Mouse (Mus musculus): ENCODE data around the gene Zfp687.

Zfp687 gene

DNA sequence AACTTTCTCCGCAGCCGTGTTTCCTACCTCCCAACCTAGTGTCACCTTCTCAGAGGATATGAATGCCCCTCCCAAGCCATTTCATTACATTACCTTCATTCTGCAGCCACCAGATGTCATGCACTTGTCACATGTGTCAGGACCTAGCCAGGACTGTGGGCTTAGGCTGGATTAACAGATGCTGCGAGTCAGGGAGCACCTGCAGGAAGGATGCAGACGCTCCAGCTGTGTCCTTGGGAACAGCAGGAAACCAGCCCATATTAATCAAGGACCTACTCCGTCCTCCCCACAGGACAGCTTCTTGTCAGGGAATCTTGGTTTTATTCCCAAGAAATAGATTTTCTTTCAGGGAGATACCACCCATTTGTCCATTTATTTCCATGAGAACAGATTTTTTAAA lies 54.9 kb downstream of the Zfp687 start:
- no peak for DNase-seq

DNA sequence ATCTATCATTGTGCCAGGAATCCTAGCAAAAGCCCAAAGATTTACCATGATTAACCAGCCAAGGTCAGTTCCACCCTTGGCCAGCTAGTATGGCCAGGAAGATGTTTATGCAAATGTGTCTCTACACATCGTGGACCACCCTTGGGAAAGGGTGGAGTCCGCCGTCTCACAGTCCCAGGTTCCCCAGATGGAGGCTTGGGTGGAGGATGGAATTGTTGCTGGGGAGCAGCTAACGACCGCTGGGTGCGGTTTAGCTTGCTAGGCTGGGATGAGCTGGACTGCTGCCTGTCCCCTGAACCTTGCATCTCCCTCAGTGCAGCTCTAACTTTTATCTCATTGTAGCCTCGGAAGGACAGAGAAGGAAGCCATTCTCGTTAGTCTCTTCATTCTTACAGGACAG lies 55.4 kb downstream of the Zfp687 start:
- DNase-seq, result no peak

DNA sequence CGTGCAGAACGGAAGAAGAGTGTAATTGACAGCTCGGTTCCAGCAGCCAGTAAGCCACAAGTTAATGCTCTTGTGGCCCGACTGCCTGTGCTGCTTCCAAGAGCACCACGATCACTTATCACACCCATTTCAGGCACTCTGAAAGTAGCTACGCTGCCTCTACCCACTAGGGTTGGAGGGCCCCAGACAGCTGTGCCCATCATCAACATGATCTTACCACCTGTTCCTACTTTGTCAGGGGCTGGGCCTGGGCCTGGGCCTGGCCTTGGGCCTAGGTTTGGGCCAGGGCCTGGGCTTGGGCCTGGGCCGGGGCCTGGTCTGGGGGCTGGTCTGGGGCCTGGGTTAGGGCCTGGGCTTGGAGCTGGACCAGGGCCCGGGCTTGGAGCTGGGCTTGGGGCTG lies 57.0 kb downstream of the Zfp687 start:
- DNase-seq, result no peak
